Mouse (Mus musculus): ENCODE results near the gene Zc3h12d. TPM values are rescaled to one million over a fixed set of nuclear protein-coding genes. Genes with fewer than 3 reads are reported as not detected.

Gene Zc3h12d
- total RNA-seq, 2 experiments from 2014 or later, result 0.05 TPM; not detected in 1

GRCm38 (mm10) chr10:7839551-7840352, 7.5 kb downstream of the Zc3h12d start:
- peak; percentile 43 for DNase-seq

GRCm38 (mm10) chr10:7840353-7840733, 8.1 kb downstream of the Zc3h12d start:
- DNase-seq, result no peak

- no peak for DNase-seq
Observed at GRCm38 (mm10) chr10:7840785-7841184, 8.5 kb downstream of the Zc3h12d start.

GRCm38 (mm10) chr10:7841571-7842080, 9.4 kb downstream of the Zc3h12d start:
- peak; percentile 73 for DNase-seq

- DNase-seq, result no peak
Observed at GRCm38 (mm10) chr10:7843181-7843580, 10.9 kb downstream of the Zc3h12d start.

- no peak for DNase-seq
Observed at GRCm38 (mm10) chr10:7844161-7844560, 11.9 kb downstream of the Zc3h12d start.

GRCm38 (mm10) chr10:7845136-7845535, 12.9 kb downstream of the Zc3h12d start:
- no peak for DNase-seq

GRCm38 (mm10) chr10:7845991-7846390, 13.7 kb downstream of the Zc3h12d start:
- DNase-seq, result no peak

- no peak for DNase-seq
Observed at GRCm38 (mm10) chr10:7847166-7847605, 14.9 kb downstream of the Zc3h12d start.

- DNase-seq, result no peak
Observed at GRCm38 (mm10) chr10:7851891-7852290, 19.6 kb downstream of the Zc3h12d start.

GRCm38 (mm10) chr10:7860494-7860893, 28.2 kb downstream of the Zc3h12d start:
- no peak for DNase-seq

- no peak for DNase-seq
Observed at GRCm38 (mm10) chr10:7861259-7861936, 29.1 kb downstream of the Zc3h12d start.

- no peak for DNase-seq
Observed at GRCm38 (mm10) chr10:7861937-7862657, 29.8 kb downstream of the Zc3h12d start.

- no peak for DNase-seq
Observed at GRCm38 (mm10) chr10:7863411-7863810, 31.1 kb downstream of the Zc3h12d start.

GRCm38 (mm10) chr10:7864184-7864583, 31.9 kb downstream of the Zc3h12d start:
- DNase-seq, result peak; percentile 28

GRCm38 (mm10) chr10:7864806-7865205, 32.5 kb downstream of the Zc3h12d start:
- DNase-seq, result no peak

- DNase-seq, result peak; percentile 21
Observed at GRCm38 (mm10) chr10:7866762-7867665, 34.7 kb downstream of the Zc3h12d start.

GRCm38 (mm10) chr10:7867666-7868030, 35.4 kb downstream of the Zc3h12d start:
- DNase-seq, result no peak

- no peak for DNase-seq
Observed at GRCm38 (mm10) chr10:7869746-7870145, 37.5 kb downstream of the Zc3h12d start.

- DNase-seq, result peak; percentile 54
Observed at GRCm38 (mm10) chr10:7870571-7871315, 38.5 kb downstream of the Zc3h12d start.

All from gastrocnemius, postnatal 25 days (tissue).